Mouse (Mus musculus): Measurements from ENCODE around the gene Ppp1ca. TPM values are rescaled to one million over a fixed set of nuclear protein-coding genes. Genes with fewer than 3 reads are reported as not detected.

Ppp1ca gene
- 874 and 929 TPM in 2 replicates for polyA plus RNA-seq (2014; fragmentation: Nextera tagmentation; extraction: Ambion mirVana)

GRCm38 (mm10) chr19:4191528-4192250, at the start of gene Ppp1ca:
Gene Ppp1ca, plus strand, starts transcription at chr19:4192065.
- peak; percentile 93 for ATAC-seq (ENCODE audit: low FRiP score)
- Histone ChIP-seq H3K9ac (ENCODE audit: low read length) (peak within 1 kb of the TSS; percentile 98), H3K4me1 (ENCODE audit: control insufficient read depth, insufficient read depth, low read length) (peaks cover 12% of the 10 kb centered on the region), H3K4me3 (ENCODE audit: low read depth, low read length) (peak within 1 kb of the TSS; percentile 97), H3K36me3 (ENCODE audit: control insufficient read depth, insufficient read depth, low read length) (peaks cover 17% of the 10 kb centered on the region), H3K27me3 (ENCODE audit: control insufficient read depth, insufficient read depth, low read length) (no peaks in the 10 kb centered on the region), H3K27ac (ENCODE audit: low read depth, low read length) (peak within 1 kb of the TSS; percentile 68), H3K9me3 (ENCODE audit: control insufficient read depth, low read length) (no peaks in the 10 kb centered on the region), H3K4me2 (peak within 1 kb of the TSS; percentile 91)
- DNase-seq (ENCODE audit: low spot score, missing footprints): peak; percentile 99
- 8% methylated on average over 41 of the region's 47 CpGs for WGBS

- no peak overlapping the region for H3K4me2 ChIP-seq
- peaks cover under 1% of the 10 kb centered on the region; the same call in 1 of the 2 replicates for H3K4me1 ChIP-seq (ENCODE audit: control insufficient read depth, insufficient read depth, low read length)
- no peak overlapping the region for H3K27ac ChIP-seq (ENCODE audit: low read depth, low read length)
- no peak overlapping the region for H3K4me3 ChIP-seq (ENCODE audit: low read depth, low read length)
- H3K36me3 ChIP-seq (ENCODE audit: control insufficient read depth, insufficient read depth, low read length): no peaks in the 10 kb centered on the region
- no peaks in the 10 kb centered on the region for H3K27me3 ChIP-seq (ENCODE audit: control insufficient read depth, insufficient read depth, low read length)
- no peak for ATAC-seq (ENCODE audit: low FRiP score)
- H3K9me3 ChIP-seq (ENCODE audit: control insufficient read depth, low read length): no peaks in the 10 kb centered on the region
- no peak for DNase-seq (ENCODE audit: low spot score, missing footprints)
- H3K9ac ChIP-seq (ENCODE audit: low read length): no peak overlapping the region
- 92% methylated on average over 18 of the region's 18 CpGs for WGBS
Measured at GRCm38 (mm10) chr19:4142416-4143173, 49.3 kb upstream of the Ppp1ca start.

- no peaks in the 10 kb centered on the region for H3K27me3 ChIP-seq (ENCODE audit: control insufficient read depth, insufficient read depth, low read length)
- ATAC-seq (ENCODE audit: low FRiP score): no peak
- WGBS: 84% methylated on average over 7 of the region's 7 CpGs
Measured at GRCm38 (mm10) chr19:4143759-4144268, 48.1 kb upstream of the Ppp1ca start, which contains the start of gene Cabp4. Gene Cabp4, minus strand, starts transcription at chr19:4144033.

GRCm38 (mm10) chr19:4144550-4145498, 47.0 kb upstream of the Ppp1ca start:
- Histone ChIP-seq H3K9me3 (ENCODE audit: control insufficient read depth, low read length) (no peaks in the 10 kb centered on the region), H3K4me3 (ENCODE audit: low read depth, low read length) (no peak overlapping the region), H3K27me3 (ENCODE audit: control insufficient read depth, insufficient read depth, low read length) (no peaks in the 10 kb centered on the region), H3K4me1 (ENCODE audit: control insufficient read depth, insufficient read depth, low read length) (peaks cover 14% of the 10 kb centered on the region), H3K36me3 (ENCODE audit: control insufficient read depth, insufficient read depth, low read length) (no peaks in the 10 kb centered on the region), H3K4me2 (no peak overlapping the region), H3K9ac (ENCODE audit: low read length) (no peak overlapping the region), H3K27ac (ENCODE audit: low read depth, low read length) (no peak overlapping the region)
- ATAC-seq (ENCODE audit: low FRiP score) (no peak), DNase-seq (ENCODE audit: low spot score, missing footprints) (no peak)
- 87% methylated on average over 16 of the region's 16 CpGs for WGBS

More at GRCm38 (mm10) chr19:4143759-4144268, 48.1 kb upstream of the Ppp1ca start, which contains the start of gene Cabp4:
- Histone ChIP-seq H3K9ac (ENCODE audit: low read length) (no peak within 1 kb of the TSS), H3K4me2 (no peak within 1 kb of the TSS), H3K4me1 (ENCODE audit: control insufficient read depth, insufficient read depth, low read length) (peaks cover 8% of the 10 kb centered on the region), H3K9me3 (ENCODE audit: control insufficient read depth, low read length) (no peaks in the 10 kb centered on the region), H3K4me3 (ENCODE audit: low read depth, low read length) (no peak within 1 kb of the TSS), H3K27ac (ENCODE audit: low read depth, low read length) (no peak within 1 kb of the TSS), H3K36me3 (ENCODE audit: control insufficient read depth, insufficient read depth, low read length) (no peaks in the 10 kb centered on the region)
- no peak for DNase-seq (ENCODE audit: low spot score, missing footprints)

GRCm38 (mm10) chr19:4145936-4146335, 45.9 kb upstream of the Ppp1ca start:
- no peak overlapping the region for H3K4me3 ChIP-seq (ENCODE audit: low read depth, low read length)
- no peak overlapping the region for H3K4me2 ChIP-seq
- no peak overlapping the region for H3K9ac ChIP-seq (ENCODE audit: low read length)
- no peak for DNase-seq (ENCODE audit: low spot score, missing footprints)
- peaks cover 14% of the 10 kb centered on the region for H3K4me1 ChIP-seq (ENCODE audit: control insufficient read depth, insufficient read depth, low read length)
- H3K36me3 ChIP-seq (ENCODE audit: control insufficient read depth, insufficient read depth, low read length): peaks cover 8% of the 10 kb centered on the region
- 77% methylated on average over 5 of the region's 5 CpGs for WGBS
- ATAC-seq (ENCODE audit: low FRiP score): no peak
- H3K27ac ChIP-seq (ENCODE audit: low read depth, low read length): no peak overlapping the region
- H3K9me3 ChIP-seq (ENCODE audit: control insufficient read depth, low read length): no peaks in the 10 kb centered on the region
- H3K27me3 ChIP-seq (ENCODE audit: control insufficient read depth, insufficient read depth, low read length): no peaks in the 10 kb centered on the region

- H3K36me3 ChIP-seq (ENCODE audit: control insufficient read depth, insufficient read depth, low read length): peaks cover 10% of the 10 kb centered on the region
- ATAC-seq (ENCODE audit: low FRiP score) (no peak), DNase-seq (ENCODE audit: low spot score, missing footprints) (no peak)
- no peak overlapping the region for H3K27ac ChIP-seq (ENCODE audit: low read depth, low read length)
- peaks cover 14% of the 10 kb centered on the region for H3K4me1 ChIP-seq (ENCODE audit: control insufficient read depth, insufficient read depth, low read length)
- no peaks in the 10 kb centered on the region for H3K9me3 ChIP-seq (ENCODE audit: control insufficient read depth, low read length)
- H3K9ac ChIP-seq (ENCODE audit: low read length): no peak overlapping the region
- H3K4me2 ChIP-seq: no peak overlapping the region
- no peaks in the 10 kb centered on the region for H3K27me3 ChIP-seq (ENCODE audit: control insufficient read depth, insufficient read depth, low read length)
- WGBS: 66% methylated on average over 12 of the region's 12 CpGs
- no peak overlapping the region for H3K4me3 ChIP-seq (ENCODE audit: low read depth, low read length)
Measured at GRCm38 (mm10) chr19:4146366-4147021, 45.4 kb upstream of the Ppp1ca start.

- Histone ChIP-seq H3K4me2 (no peak overlapping the region), H3K4me3 (ENCODE audit: low read depth, low read length) (no peak overlapping the region), H3K27ac (ENCODE audit: low read depth, low read length) (no peak overlapping the region), H3K9ac (ENCODE audit: low read length) (no peak overlapping the region), H3K27me3 (ENCODE audit: control insufficient read depth, insufficient read depth, low read length) (no peaks in the 10 kb centered on the region), H3K4me1 (ENCODE audit: control insufficient read depth, insufficient read depth, low read length) (peaks cover 14% of the 10 kb centered on the region), H3K36me3 (ENCODE audit: control insufficient read depth, insufficient read depth, low read length) (peaks cover 10% of the 10 kb centered on the region), H3K9me3 (ENCODE audit: control insufficient read depth, low read length) (no peaks in the 10 kb centered on the region)
- 44% methylated on average over 3 of the region's 3 CpGs for WGBS
- DNase-seq (ENCODE audit: low spot score, missing footprints) (no peak), ATAC-seq (ENCODE audit: low FRiP score) (no peak)
Measured at GRCm38 (mm10) chr19:4147022-4147405, 44.9 kb upstream of the Ppp1ca start.
